Mouse (Mus musculus): ENCODE results near the gene Zfp36. TPM values are rescaled to one million over a fixed set of nuclear protein-coding genes. Genes with fewer than 3 reads are reported as not detected.
A peak's percentile ranks its signal among the peaks of the same experiment; 100 is the strongest.

Zfp36 gene
- polyA plus RNA-seq, 1 experiment from 2014 or later: 5.6 TPM

DNA sequence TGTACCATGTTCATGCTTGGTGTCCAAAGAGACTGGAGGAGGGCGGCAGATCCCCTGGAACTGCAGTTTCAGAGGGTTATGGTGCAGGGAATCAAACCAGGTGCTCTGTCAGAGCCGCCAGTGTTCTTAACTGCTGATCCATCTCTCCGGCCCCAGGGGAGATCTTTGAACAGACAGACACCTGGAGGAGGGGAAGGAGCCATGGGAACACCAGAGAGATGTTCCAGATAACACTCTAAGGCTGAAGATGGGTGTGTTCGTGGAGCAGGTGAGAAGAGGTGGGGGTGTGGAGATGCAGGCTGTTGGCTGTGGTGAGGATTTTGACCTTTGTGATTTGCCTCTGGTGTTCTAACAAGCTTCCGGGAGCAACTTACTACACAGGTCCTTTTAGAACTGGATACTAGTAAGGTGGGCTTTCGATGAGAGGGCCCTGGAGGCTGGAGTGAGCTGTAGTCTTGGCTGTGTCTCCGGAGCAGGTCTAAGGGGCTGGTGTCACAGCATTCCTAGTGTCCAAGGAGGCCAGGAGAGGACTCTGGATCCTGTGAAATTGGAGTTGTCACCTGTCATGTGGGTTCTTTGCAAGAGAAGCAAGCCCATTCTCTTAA lies 6.1 kb downstream of the Zfp36 start:
- 86% methylated on average over 7 of the region's 7 CpGs for WGBS
- Histone ChIP-seq H3K4me1 (peaks cover 66% of the 10 kb centered on the region), H3K27me3 (no peaks in the 10 kb centered on the region), H3K4me2 (replicated peaks) (no peak overlapping the region), H3K36me3 (peaks cover 3% of the 10 kb centered on the region; the same call in 1 of the 2 replicates), H3K27ac (replicated peaks) (peak overlapping the region; percentile 90), H3K9ac (replicated peaks) (no peak overlapping the region), H3K4me3 (no peak overlapping the region), H3K9me3 (no peaks in the 10 kb centered on the region)
- no peak for ATAC-seq (replicated peaks)

- Histone ChIP-seq H3K9me3 (no peaks in the 10 kb centered on the region), H3K27ac (replicated peaks) (peak overlapping the region; percentile 90), H3K4me1 (peaks cover 60% of the 10 kb centered on the region), H3K27me3 (no peaks in the 10 kb centered on the region), H3K9ac (replicated peaks) (0 out of 2 replicates have a peak overlapping the region, but pooled peaks have one; percentile 74), H3K4me2 (replicated peaks) (peak overlapping the region; percentile 79), H3K36me3 (peaks cover 11% of the 10 kb centered on the region; the same call in 1 of the 2 replicates), H3K4me3 (peak overlapping the region; percentile 80)
- peak; percentile 21; the same call in 1 of the 2 replicates for ATAC-seq (replicated peaks)
- 1% methylated on average over 9 of the region's 9 CpGs for WGBS
Measured at GRCm38 (mm10) chr7:28373131-28373581, 6.9 kb downstream of the Zfp36 start.

DNA sequence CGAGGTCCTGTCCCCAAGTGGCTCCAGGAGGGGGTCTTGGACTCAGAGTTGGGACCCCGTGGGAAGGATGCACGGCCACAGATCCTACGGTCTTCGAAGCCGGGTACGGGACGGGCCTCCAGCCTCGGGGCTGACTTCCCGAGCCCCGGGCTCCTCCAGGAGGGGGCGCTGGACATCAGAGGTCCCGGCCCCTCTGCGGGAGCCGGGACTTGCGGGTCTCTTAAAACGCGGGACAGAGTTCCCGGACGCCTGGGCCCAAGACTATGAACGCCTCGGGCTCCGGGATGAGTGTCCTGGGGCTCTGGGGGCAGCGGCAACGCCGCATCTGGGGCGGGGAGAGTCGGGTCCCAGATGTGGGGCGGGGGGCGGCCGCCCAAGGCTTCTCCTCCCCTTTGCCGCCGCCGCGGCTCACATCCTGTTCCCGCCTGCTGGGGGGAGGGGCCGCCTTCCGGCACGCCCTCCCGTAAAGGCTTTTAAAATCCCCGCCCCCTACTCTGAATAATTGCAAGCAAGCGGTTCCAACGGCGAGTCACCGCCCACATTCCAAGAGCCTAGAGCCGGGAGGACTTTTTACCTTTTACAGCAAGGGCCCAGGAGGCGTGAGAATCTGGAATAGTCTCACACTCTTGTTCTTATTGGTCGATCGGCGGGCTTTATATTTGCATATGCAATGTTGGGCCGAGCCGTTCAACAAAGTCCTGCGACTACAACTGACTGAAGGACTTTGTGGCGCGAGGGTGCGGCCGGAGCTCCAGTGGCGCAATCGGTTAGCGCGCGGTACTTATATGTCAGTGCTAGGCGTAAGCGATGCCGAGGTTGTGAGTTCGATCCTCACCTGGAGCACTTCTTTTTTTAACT lies 7.6 kb downstream of the Zfp36 start, which contains the start of gene Plekhg2:
TSS of gene Plekhg2 (minus strand) at position 349 of the 858 bp plus-strand sequence.
- Histone ChIP-seq H3K9ac (replicated peaks) (peak within 1 kb of the TSS; percentile 74), H3K27me3 (no peaks in the 10 kb centered on the region), H3K4me1 (peaks cover 53% of the 10 kb centered on the region), H3K9me3 (no peaks in the 10 kb centered on the region), H3K36me3 (peaks cover 18% of the 10 kb centered on the region; the same call in 1 of the 2 replicates), H3K27ac (replicated peaks) (peak within 1 kb of the TSS; percentile 90), H3K4me3 (peak within 1 kb of the TSS; percentile 80), H3K4me2 (replicated peaks) (peak within 1 kb of the TSS; percentile 79)
- peak; percentile 85 for ATAC-seq (replicated peaks)
- WGBS: under 1% methylated on average over 62 of the region's 66 CpGs

GRCm38 (mm10) chr7:28371514-28371989 lies 8.5 kb downstream of the Zfp36 start:
- no peaks in the 10 kb centered on the region for H3K27me3 ChIP-seq
- peaks cover 48% of the 10 kb centered on the region for H3K4me1 ChIP-seq
- peaks cover 27% of the 10 kb centered on the region for H3K36me3 ChIP-seq
- H3K9me3 ChIP-seq: no peaks in the 10 kb centered on the region
- peak overlapping the region; percentile 79 for H3K4me2 ChIP-seq (replicated peaks)
- H3K27ac ChIP-seq (replicated peaks): peak overlapping the region; percentile 90
- ATAC-seq (replicated peaks): no peak; the same call in 1 of the 2 replicates
- peak overlapping the region; percentile 80 for H3K4me3 ChIP-seq
- H3K9ac ChIP-seq (replicated peaks): peak overlapping the region; percentile 74
- WGBS: under 1% methylated on average over 42 of the region's 43 CpGs

DNA sequence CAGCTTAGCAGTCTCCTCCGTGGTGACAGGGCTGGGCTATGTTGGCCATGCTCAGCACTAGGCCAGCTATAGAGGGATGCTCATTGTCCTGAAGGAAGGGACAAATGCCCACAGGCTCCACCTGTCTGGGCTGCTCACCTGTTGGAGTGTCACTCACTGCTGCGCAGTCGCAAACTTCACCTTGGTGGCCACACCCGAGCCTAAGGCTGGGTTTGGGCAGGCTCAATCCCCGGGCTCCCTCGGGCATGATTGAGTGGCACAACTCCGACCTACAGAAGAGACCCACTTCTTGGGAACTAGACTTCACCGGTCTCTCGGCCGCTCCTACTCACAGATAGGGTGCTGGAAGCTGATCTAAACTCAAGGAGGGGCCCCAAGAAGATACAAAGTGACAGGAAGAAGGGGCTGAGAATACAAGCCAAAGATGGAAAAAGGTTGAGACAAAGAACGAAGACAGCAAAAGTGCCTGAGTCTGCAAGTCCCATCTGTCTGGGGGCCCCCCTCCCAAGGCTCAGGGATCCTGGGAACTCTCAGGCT lies 9.0 kb downstream of the Zfp36 start:
- peak overlapping the region; percentile 74 for H3K9ac ChIP-seq (replicated peaks)
- no peaks in the 10 kb centered on the region for H3K9me3 ChIP-seq
- peaks cover 43% of the 10 kb centered on the region for H3K4me1 ChIP-seq
- no peak for ATAC-seq (replicated peaks)
- H3K36me3 ChIP-seq: peaks cover 30% of the 10 kb centered on the region
- H3K27me3 ChIP-seq: no peaks in the 10 kb centered on the region
- H3K4me2 ChIP-seq (replicated peaks): peak overlapping the region; percentile 79
- 7% methylated on average over 11 of the region's 11 CpGs for WGBS
- H3K4me3 ChIP-seq: peak overlapping the region; percentile 80
- peak overlapping the region; percentile 90 for H3K27ac ChIP-seq (replicated peaks)

DNA sequence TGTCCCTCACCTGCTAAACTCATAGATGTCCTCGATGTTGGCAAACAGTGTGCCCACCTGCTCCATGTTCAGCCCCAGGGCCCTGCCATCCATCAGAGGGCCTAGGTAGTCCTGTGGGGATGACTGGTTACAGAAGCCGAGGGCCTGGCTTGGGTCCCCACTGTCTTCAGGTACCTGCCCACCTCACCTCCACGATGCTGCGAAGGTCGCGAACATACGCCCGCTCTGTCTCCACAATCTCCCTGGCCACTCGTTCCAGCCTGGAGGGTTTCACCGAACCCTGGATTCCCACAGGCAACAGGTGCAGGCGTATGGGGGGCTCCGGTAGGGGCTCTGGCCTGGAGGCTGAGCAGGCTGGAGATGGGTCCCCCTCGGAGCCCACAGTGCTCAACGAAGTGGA lies 10.0 kb downstream of the Zfp36 start:
- 94% methylated on average over 14 of the region's 14 CpGs for WGBS
- H3K9me3 ChIP-seq: no peaks in the 10 kb centered on the region
- ATAC-seq (replicated peaks): no peak
- peak overlapping the region; percentile 80 for H3K4me3 ChIP-seq
- H3K4me1 ChIP-seq: peaks cover 37% of the 10 kb centered on the region
- peak overlapping the region; percentile 79 for H3K4me2 ChIP-seq (replicated peaks)
- no peaks in the 10 kb centered on the region for H3K27me3 ChIP-seq
- H3K36me3 ChIP-seq: peaks cover 33% of the 10 kb centered on the region
- no peak overlapping the region for H3K27ac ChIP-seq (replicated peaks)
- H3K9ac ChIP-seq (replicated peaks): 0 out of 2 replicates have a peak overlapping the region, but pooled peaks have one; percentile 74

GRCm38 (mm10) chr7:28368276-28368920 lies 11.7 kb downstream of the Zfp36 start:
- 96% methylated on average over 16 of the region's 16 CpGs for WGBS
- no peak overlapping the region for H3K9ac ChIP-seq (replicated peaks)
- H3K27ac ChIP-seq (replicated peaks): no peak overlapping the region
- H3K36me3 ChIP-seq: peaks cover 49% of the 10 kb centered on the region
- no peak overlapping the region for H3K4me2 ChIP-seq (replicated peaks)
- no peak overlapping the region for H3K4me3 ChIP-seq
- H3K4me1 ChIP-seq: peaks cover 31% of the 10 kb centered on the region
- no peak for ATAC-seq (replicated peaks)
- H3K9me3 ChIP-seq: no peaks in the 10 kb centered on the region
- H3K27me3 ChIP-seq: no peaks in the 10 kb centered on the region

DNA sequence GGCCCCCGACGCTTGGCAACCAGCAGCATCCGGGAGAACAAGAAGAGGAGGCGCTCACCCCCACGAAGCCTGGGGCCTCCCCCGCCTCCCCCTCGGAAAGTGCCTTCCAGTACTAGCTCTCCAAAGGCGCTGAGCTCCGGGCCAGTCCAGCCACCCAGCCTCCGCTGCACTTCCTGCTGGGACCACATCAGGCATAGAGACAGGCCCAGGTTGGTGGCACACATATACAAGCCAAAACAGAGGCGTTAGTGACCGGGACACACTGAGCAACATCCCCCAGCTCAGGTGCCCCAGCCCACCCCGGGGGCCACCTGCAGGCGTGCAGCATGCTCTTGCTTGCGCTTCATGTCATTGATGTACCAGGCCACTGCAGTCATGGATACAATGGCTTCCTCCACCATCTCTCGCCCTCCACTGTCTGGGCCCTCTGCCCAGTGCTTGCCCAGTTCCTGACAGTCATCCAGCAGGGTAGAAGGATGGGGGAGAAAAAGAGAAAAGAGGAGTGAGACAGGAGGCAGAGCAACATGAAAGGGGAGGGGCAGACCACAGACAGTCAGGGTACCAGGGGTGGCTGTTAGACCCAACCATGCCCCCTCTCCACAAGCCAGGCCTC lies 12.3 kb downstream of the Zfp36 start:
- WGBS: 90% methylated on average over 16 of the region's 16 CpGs
- no peak overlapping the region for H3K27ac ChIP-seq (replicated peaks)
- ATAC-seq (replicated peaks): no peak
- H3K4me3 ChIP-seq: no peak overlapping the region
- H3K4me1 ChIP-seq: peaks cover 27% of the 10 kb centered on the region
- no peaks in the 10 kb centered on the region for H3K27me3 ChIP-seq
- 0 out of 2 replicates have a peak overlapping the region, but pooled peaks have one; percentile 7 for H3K9ac ChIP-seq (replicated peaks)
- peaks cover 51% of the 10 kb centered on the region for H3K36me3 ChIP-seq
- H3K9me3 ChIP-seq: no peaks in the 10 kb centered on the region
- no peak overlapping the region for H3K4me2 ChIP-seq (replicated peaks)

GRCm38 (mm10) chr7:28362441-28363060 lies 17.5 kb downstream of the Zfp36 start:
- no peak for ATAC-seq (replicated peaks)
- Histone ChIP-seq H3K4me3 (no peak overlapping the region), H3K9me3 (no peaks in the 10 kb centered on the region), H3K36me3 (peaks cover 65% of the 10 kb centered on the region), H3K27ac (replicated peaks) (no peak overlapping the region), H3K9ac (replicated peaks) (no peak overlapping the region), H3K27me3 (no peaks in the 10 kb centered on the region), H3K4me1 (peaks cover 4% of the 10 kb centered on the region; the same call in 1 of the 2 replicates), H3K4me2 (replicated peaks) (no peak overlapping the region)
- WGBS: 91% methylated on average over 16 of the region's 16 CpGs

GRCm38 (mm10) chr7:28361647-28362341 lies 18.3 kb downstream of the Zfp36 start:
- H3K4me3 ChIP-seq: no peak overlapping the region
- H3K36me3 ChIP-seq: peaks cover 57% of the 10 kb centered on the region
- peaks cover 4% of the 10 kb centered on the region; the same call in 1 of the 2 replicates for H3K4me1 ChIP-seq
- no peak for ATAC-seq (replicated peaks)
- WGBS: 96% methylated on average over 20 of the region's 20 CpGs
- no peaks in the 10 kb centered on the region for H3K9me3 ChIP-seq
- no peak overlapping the region for H3K9ac ChIP-seq (replicated peaks)
- no peak overlapping the region for H3K4me2 ChIP-seq (replicated peaks)
- no peaks in the 10 kb centered on the region for H3K27me3 ChIP-seq
- no peak overlapping the region for H3K27ac ChIP-seq (replicated peaks)
